Mouse (Mus musculus): ENCODE data around the gene Ifitm5. TPM values are rescaled to one million over a fixed set of nuclear protein-coding genes. Genes with fewer than 3 reads are reported as not detected.

Ifitm5 gene
- polyA plus RNA-seq, 1 experiment from 2014 or later, result 179 TPM

DNA sequence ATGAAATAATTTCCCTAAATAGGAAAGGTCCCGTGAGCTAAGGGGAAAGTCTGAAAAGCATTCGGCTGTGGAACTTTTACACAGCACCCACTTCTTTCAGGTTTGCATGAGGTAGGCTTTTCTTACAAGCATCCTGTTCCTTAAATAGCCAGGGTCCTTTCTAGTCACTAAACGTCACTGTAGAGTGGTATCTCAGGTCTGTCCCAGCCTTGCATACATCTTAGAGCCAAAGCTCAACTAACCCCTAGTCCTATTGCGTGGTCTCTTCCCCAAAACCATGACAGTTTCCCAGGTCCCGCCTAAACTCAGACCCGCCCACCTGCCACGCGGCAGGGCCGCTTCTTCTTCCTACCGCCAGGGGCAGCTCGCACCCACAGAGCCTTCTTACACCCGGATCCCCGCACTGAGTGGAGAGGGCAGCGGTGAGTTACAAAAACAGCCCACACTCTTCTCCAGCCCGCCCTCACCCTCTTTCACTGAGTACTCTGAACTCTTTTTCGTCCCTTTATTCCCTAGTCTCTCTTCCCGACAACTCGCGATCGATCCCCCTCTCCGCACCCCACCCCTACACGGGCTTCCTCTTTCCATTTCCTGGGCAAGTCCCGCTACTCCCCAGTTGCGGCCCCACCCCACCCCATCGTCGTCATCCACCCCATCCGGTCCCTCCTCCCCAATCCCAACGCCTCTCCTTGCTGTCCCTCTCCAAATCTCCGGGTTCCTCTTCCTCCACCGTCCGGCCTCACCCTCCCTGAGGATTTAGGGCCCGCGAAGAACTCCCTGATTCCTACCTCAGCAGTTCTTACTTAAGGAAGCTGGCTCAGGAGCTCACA lies 8.7 kb downstream of the Ifitm5 start, which contains the start of gene Pgghg:
Pgghg (plus strand) TSS at position 170 of the 830 bp plus-strand sequence.
- WGBS, result 2% methylated on average over 33 of the region's 33 CpGs

DNA sequence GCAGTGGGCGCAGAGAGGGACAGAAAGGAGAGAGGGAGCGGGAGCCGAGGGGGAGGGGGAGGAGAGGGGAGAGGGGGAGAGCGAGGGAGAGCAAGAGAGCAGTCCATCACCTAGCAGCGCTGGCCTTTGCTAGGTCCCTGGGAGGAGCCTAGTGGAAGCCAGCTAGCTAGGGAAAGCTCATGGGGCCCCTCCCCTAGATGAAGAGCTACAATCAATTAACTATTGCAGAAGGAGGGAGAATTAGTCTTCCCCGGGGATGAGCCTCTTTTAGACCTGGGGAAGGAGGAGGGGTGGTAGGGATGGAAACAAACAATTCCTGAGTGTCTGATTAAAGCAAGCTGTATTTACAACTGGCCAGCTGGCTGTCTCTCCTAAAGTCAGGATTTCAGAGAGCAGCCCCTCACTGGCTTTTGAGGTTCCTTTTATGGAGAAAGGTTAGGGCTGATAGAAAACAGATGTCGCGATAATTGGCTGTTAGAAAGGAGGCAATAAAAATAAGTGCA lies 10.4 kb downstream of the Ifitm5 start:
- DNase-seq (ENCODE audit: low spot score) (peak; percentile 90), ATAC-seq (ENCODE audit: low read depth) (peak; percentile 43; the same call in 1 of the 2 replicates)
- H3K9ac ChIP-seq (ENCODE audit: low read depth, low read length), result no peak overlapping the region

More for the DNA sequence above, 8.7 kb downstream of the Ifitm5 start, which contains the start of gene Pgghg:
- peaks cover 19% of the 10 kb centered on the region for H3K4me1 ChIP-seq (ENCODE audit: control insufficient read depth, insufficient read depth, low read length)
- H3K36me3 ChIP-seq (ENCODE audit: control insufficient read depth, insufficient read depth, low read length), result peaks cover 17% of the 10 kb centered on the region
- peak within 1 kb of the TSS; percentile 78 for H3K4me2 ChIP-seq (ENCODE audit: low read depth, low read length)
- peak within 1 kb of the TSS; percentile 97 for H3K27ac ChIP-seq (replicated peaks; ENCODE audit: low read depth, low read length)
- no peaks in the 10 kb centered on the region for H3K27me3 ChIP-seq (replicated peaks; ENCODE audit: control insufficient read depth, insufficient read depth, low read length)
- peak within 1 kb of the TSS; percentile 83 for H3K9ac ChIP-seq (ENCODE audit: low read depth, low read length)
- peak within 1 kb of the TSS; percentile 56 for H3K4me3 ChIP-seq (ENCODE audit: low read depth, low read length)
- ATAC-seq (ENCODE audit: low read depth) (peak; percentile 90), DNase-seq (ENCODE audit: low spot score) (peak; percentile 94)
- no peaks in the 10 kb centered on the region for H3K9me3 ChIP-seq (ENCODE audit: control insufficient read depth, low read length)

DNA sequence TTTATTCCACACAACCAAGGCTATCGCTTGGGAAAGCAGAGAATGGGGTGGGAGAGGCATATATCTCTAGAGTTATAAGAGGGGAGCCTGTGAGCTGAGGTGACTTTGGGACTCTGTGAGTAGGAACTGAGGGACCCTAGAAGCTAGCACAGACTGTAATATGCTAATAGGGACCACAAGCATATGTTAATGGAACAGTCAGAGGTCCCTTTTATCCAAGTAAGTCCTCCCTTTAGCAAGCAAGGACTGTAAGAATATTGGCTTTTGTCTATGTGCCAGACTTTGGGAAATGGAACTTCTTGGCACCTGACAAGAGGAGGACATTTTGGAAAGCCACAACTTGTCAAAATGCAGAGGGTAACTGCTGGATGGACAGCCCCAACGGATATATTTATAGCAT lies 11.2 kb downstream of the Ifitm5 start:
- Histone ChIP-seq H3K27me3 (replicated peaks; ENCODE audit: control insufficient read depth, insufficient read depth, low read length) (no peaks in the 10 kb centered on the region), H3K4me1 (ENCODE audit: control insufficient read depth, insufficient read depth, low read length) (peaks cover 19% of the 10 kb centered on the region), H3K9me3 (ENCODE audit: control insufficient read depth, low read length) (no peaks in the 10 kb centered on the region), H3K4me2 (ENCODE audit: low read depth, low read length) (0 out of 2 replicates have a peak overlapping the region, but pooled peaks have one; percentile 43), H3K4me3 (ENCODE audit: low read depth, low read length) (no peak overlapping the region), H3K27ac (replicated peaks; ENCODE audit: low read depth, low read length) (0 out of 2 replicates have a peak overlapping the region, but pooled peaks have one; percentile 85), H3K9ac (ENCODE audit: low read depth, low read length) (no peak overlapping the region), H3K36me3 (ENCODE audit: control insufficient read depth, insufficient read depth, low read length) (no peaks in the 10 kb centered on the region)
- ATAC-seq (ENCODE audit: low read depth), result no peak
- DNase-seq (ENCODE audit: low spot score), result no peak
- WGBS, result 20% methylated on average over 2 of the region's 2 CpGs

More for the DNA sequence above, 10.4 kb downstream of the Ifitm5 start:
- Histone ChIP-seq H3K4me1 (ENCODE audit: control insufficient read depth, insufficient read depth, low read length) (peaks cover 19% of the 10 kb centered on the region), H3K4me3 (ENCODE audit: low read depth, low read length) (no peak overlapping the region), H3K9me3 (ENCODE audit: control insufficient read depth, low read length) (no peaks in the 10 kb centered on the region), H3K27ac (replicated peaks; ENCODE audit: low read depth, low read length) (peak overlapping the region; percentile 85), H3K36me3 (ENCODE audit: control insufficient read depth, insufficient read depth, low read length) (no peaks in the 10 kb centered on the region; the same call in 1 of the 2 replicates), H3K27me3 (replicated peaks; ENCODE audit: control insufficient read depth, insufficient read depth, low read length) (no peaks in the 10 kb centered on the region), H3K4me2 (ENCODE audit: low read depth, low read length) (peak overlapping the region; percentile 43)
- WGBS, result 6% methylated on average over 8 of the region's 8 CpGs

DNA sequence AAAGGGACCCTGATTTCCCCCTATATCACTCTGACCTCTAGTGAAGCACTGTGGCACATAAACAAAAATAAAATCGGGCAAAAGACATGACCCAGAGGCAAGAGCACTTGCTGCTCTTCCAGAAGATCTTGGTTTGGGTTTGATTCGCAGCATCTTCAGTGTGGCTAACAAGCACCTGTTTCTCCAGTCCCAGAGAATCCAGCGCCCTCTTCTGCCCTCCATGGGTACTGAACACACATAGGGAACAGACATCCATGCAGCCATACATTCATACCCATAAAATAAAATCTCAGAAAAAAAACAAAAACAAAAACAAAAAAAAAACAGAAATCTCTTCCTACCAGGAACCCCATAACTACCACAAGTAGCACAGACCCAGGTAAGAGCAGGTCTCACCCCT lies 11.7 kb downstream of the Ifitm5 start:
- WGBS, result 53% methylated on average over 3 of the region's 3 CpGs
- ATAC-seq (ENCODE audit: low read depth), result no peak
- DNase-seq (ENCODE audit: low spot score), result no peak
- no peaks in the 10 kb centered on the region for H3K36me3 ChIP-seq (ENCODE audit: control insufficient read depth, insufficient read depth, low read length)
- no peak overlapping the region for H3K9ac ChIP-seq (ENCODE audit: low read depth, low read length)
- H3K4me2 ChIP-seq (ENCODE audit: low read depth, low read length), result no peak overlapping the region
- H3K4me3 ChIP-seq (ENCODE audit: low read depth, low read length), result no peak overlapping the region
- H3K27me3 ChIP-seq (replicated peaks; ENCODE audit: control insufficient read depth, insufficient read depth, low read length), result no peaks in the 10 kb centered on the region
- H3K9me3 ChIP-seq (ENCODE audit: control insufficient read depth, low read length), result no peaks in the 10 kb centered on the region
- no peak overlapping the region for H3K27ac ChIP-seq (replicated peaks; ENCODE audit: low read depth, low read length)
- H3K4me1 ChIP-seq (ENCODE audit: control insufficient read depth, insufficient read depth, low read length), result peaks cover 19% of the 10 kb centered on the region

DNA sequence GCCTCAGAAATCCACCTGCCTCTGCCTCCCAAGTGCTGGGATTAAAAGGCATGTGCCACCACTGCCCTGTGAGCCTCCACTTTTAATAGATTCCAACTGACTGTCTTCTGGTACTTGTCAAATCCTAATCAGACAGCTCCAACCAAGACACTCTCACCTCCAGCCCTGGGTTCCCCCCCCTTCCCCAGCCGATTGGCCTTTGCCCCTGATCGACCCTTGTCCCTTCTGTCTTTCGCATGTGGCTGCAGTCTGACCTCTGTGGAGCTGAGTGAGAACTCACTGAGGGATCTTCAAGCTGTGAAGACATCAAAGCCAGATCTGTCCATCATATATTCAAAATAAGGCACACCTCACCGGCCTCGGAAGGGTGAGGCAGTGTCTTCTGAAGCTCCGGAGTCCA lies 22.9 kb downstream of the Ifitm5 start:
- H3K27ac ChIP-seq (replicated peaks; ENCODE audit: low read depth, low read length), result no peak overlapping the region
- DNase-seq (ENCODE audit: low spot score) (no peak), ATAC-seq (ENCODE audit: low read depth) (no peak)

DNA sequence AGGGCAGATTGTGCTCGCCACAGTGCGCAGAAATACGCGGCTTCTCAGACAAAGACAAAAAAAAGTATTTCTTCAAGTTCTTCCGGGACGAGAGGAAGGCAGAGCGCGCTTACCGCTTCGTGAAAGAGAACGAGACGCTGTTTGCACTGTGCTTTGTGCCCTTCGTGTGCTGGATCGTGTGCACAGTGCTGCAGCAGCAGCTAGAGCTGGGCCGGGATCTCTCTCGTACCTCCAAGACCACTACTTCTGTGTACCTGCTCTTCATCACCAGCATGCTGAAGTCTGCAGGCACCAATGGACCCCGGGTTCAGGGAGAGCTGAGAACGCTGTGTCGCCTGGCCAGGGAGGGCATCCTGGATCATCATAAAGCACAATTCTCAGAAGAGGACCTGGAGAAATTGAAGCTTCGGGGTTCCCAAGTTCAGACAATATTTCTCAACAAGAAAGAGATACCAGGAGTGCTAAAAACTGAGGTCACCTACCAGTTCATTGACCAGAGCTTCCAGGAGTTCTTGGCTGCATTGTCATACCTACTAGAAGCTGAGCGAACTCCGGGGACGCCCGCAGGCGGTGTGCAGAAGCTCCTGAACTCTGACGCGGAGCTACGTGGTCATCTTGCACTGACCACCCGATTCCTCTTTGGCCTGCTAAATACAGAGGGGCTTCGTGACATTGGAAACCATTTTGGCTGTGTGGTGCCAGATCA lies 26.9 kb downstream of the Ifitm5 start:
- Histone ChIP-seq H3K36me3 (ENCODE audit: control insufficient read depth, insufficient read depth, low read length) (no peaks in the 10 kb centered on the region), H3K27me3 (replicated peaks; ENCODE audit: control insufficient read depth, insufficient read depth, low read length) (peaks cover 63% of the 10 kb centered on the region), H3K9ac (ENCODE audit: low read depth, low read length) (no peak overlapping the region), H3K4me3 (ENCODE audit: low read depth, low read length) (peak overlapping the region; percentile 39), H3K27ac (replicated peaks; ENCODE audit: low read depth, low read length) (no peak overlapping the region), H3K4me2 (ENCODE audit: low read depth, low read length) (peak overlapping the region; percentile 74), H3K9me3 (ENCODE audit: control insufficient read depth, low read length) (no peaks in the 10 kb centered on the region), H3K4me1 (ENCODE audit: control insufficient read depth, insufficient read depth, low read length) (peaks cover 9% of the 10 kb centered on the region)
- 16% methylated on average over 30 of the region's 30 CpGs for WGBS
- DNase-seq (ENCODE audit: low spot score) (no peak), ATAC-seq (ENCODE audit: low read depth) (no peak)

More for the DNA sequence above, 22.9 kb downstream of the Ifitm5 start:
- no peak overlapping the region for H3K4me2 ChIP-seq (ENCODE audit: low read depth, low read length)
- H3K9ac ChIP-seq (ENCODE audit: low read depth, low read length), result no peak overlapping the region
- no peaks in the 10 kb centered on the region for H3K9me3 ChIP-seq (ENCODE audit: control insufficient read depth, low read length)
- peaks cover 31% of the 10 kb centered on the region for H3K27me3 ChIP-seq (replicated peaks; ENCODE audit: control insufficient read depth, insufficient read depth, low read length)
- 77% methylated on average over 6 of the region's 6 CpGs for WGBS
- H3K36me3 ChIP-seq (ENCODE audit: control insufficient read depth, insufficient read depth, low read length), result no peaks in the 10 kb centered on the region
- peaks cover 7% of the 10 kb centered on the region for H3K4me1 ChIP-seq (ENCODE audit: control insufficient read depth, insufficient read depth, low read length)
- no peak overlapping the region for H3K4me3 ChIP-seq (ENCODE audit: low read depth, low read length)

DNA sequence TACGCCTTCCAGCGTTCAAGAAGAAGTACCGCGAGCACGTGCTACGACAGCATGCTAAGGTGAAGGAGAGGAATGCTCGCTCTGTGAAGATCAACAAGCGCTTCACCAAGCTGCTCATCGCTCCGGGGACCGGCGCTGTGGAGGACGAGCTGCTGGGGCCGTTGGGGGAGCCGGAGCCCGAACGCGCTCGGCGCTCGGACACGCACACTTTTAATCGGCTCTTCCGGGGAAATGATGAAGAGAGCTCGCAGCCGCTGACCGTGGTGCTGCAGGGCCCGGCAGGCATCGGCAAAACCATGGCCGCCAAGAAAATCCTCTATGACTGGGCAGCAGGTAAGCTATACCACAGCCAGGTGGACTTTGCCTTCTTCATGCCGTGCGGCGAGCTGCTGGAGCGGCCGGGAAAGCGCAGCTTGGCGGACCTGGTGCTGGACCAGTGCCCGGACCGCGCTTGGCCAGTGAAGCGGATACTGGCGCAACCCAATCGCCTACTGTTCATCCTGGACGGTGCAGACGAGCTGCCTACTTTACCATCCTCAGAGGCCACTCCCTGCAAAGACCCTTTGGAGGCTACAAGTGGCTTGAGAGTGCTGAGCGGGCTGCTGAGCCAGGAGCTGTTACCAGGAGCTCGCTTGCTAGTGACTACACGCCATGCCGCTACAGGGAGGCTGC lies 27.6 kb downstream of the Ifitm5 start:
- Histone ChIP-seq H3K4me2 (ENCODE audit: low read depth, low read length) (peak overlapping the region; percentile 74), H3K27ac (replicated peaks; ENCODE audit: low read depth, low read length) (no peak overlapping the region), H3K4me3 (ENCODE audit: low read depth, low read length) (peak overlapping the region; percentile 39), H3K9me3 (ENCODE audit: control insufficient read depth, low read length) (no peaks in the 10 kb centered on the region), H3K4me1 (ENCODE audit: control insufficient read depth, insufficient read depth, low read length) (peaks cover 9% of the 10 kb centered on the region), H3K36me3 (ENCODE audit: control insufficient read depth, insufficient read depth, low read length) (no peaks in the 10 kb centered on the region), H3K9ac (ENCODE audit: low read depth, low read length) (0 out of 2 replicates have a peak overlapping the region, but pooled peaks have one; percentile 8), H3K27me3 (replicated peaks; ENCODE audit: control insufficient read depth, insufficient read depth, low read length) (peaks cover 63% of the 10 kb centered on the region)
- 1% methylated on average over 44 of the region's 49 CpGs for WGBS
- 0 out of 2 replicates have a peak, but pooled peaks have one; percentile 41 for ATAC-seq (ENCODE audit: low read depth)
- DNase-seq (ENCODE audit: low spot score), result no peak
